In genomic region chr8:127392700-127393099, GRCm38 (mm10) we compare ENCODE assay signal across 33 mouse cellular contexts.
"Had no signal": no experiment of that assay in that cellular context is flagged by ENCODE, and none has a peak within 500 bp of the region (broad histone marks: within the 10 kb centered on the region; RNA-seq: fewer than 3 reads in every experiment).

No protein-coding gene starts in this region.

- H3K9me3 ChIP-seq: heart, embryonic 13.5 days; hindbrain, embryonic 15.5 days; intestine, embryonic 15.5 days; kidney, embryonic 15.5 days had no signal

- H3K4me3 ChIP-seq: heart, embryonic 10.5 days; heart, embryonic 12.5 days; heart, embryonic 13.5 days; heart, embryonic 15.5 days; hindbrain, embryonic 10.5 days; hindbrain, embryonic 12.5 days; hindbrain, embryonic 13.5 days; hindbrain, embryonic 15.5 days; intestine, embryonic 15.5 days; kidney, embryonic 15.5 days; layer of hippocampus, adult 2 months had no signal

- H3K27me3 ChIP-seq: heart, embryonic 12.5 days; heart, embryonic 13.5 days; heart, embryonic 15.5 days; hindbrain, embryonic 12.5 days; hindbrain, embryonic 13.5 days; hindbrain, embryonic 15.5 days; intestine, embryonic 15.5 days; kidney, embryonic 15.5 days had no signal

- DNase-seq: heart, postnatal 10 days; heart, postnatal 36 days; heart, postnatal 4 days; kidney, adult 11 months; kidney, adult 18-20 months; kidney, adult 2 months; kidney, adult 8-10 months; kidney, adult 9 months; kidney, postnatal 10 days; kidney, postnatal 14 days; kidney, postnatal 25 days; kidney, postnatal 36 days; kidney, postnatal 4 days; layer of hippocampus, postnatal 36 days had no signal

- H3K4me1 ChIP-seq: heart, embryonic 10.5 days; heart, embryonic 12.5 days; heart, embryonic 13.5 days; heart, embryonic 15.5 days; hindbrain, embryonic 10.5 days; hindbrain, embryonic 12.5 days; hindbrain, embryonic 13.5 days; hindbrain, embryonic 15.5 days; intestine, embryonic 15.5 days; kidney, embryonic 15.5 days had no signal

- ATAC-seq: hindbrain, embryonic 16.5 days; hindbrain, postnatal 0 days; inflammation-experienced regulatory T-cells, adult 6 months; intestine, embryonic 15.5 days; intestine, embryonic 16.5 days; intestine, postnatal 0 days had no signal

- H3K27ac ChIP-seq: heart, embryonic 10.5 days; heart, embryonic 13.5 days; heart, embryonic 15.5 days; hindbrain, embryonic 10.5 days; hindbrain, embryonic 12.5 days; hindbrain, embryonic 13.5 days; hindbrain, embryonic 14.5 days; hindbrain, embryonic 15.5 days; hindbrain, postnatal 0 days; intestine, embryonic 15.5 days; kidney, embryonic 15.5 days; kidney, postnatal 0 days; layer of hippocampus, adult 2 months had no signal

- H3K4me2 ChIP-seq: heart, embryonic 11.5 days; heart, embryonic 12.5 days; heart, embryonic 13.5 days; heart, embryonic 15.5 days; hindbrain, embryonic 12.5 days; hindbrain, embryonic 13.5 days; hindbrain, embryonic 14.5 days; hindbrain, embryonic 15.5 days; intestine, embryonic 15.5 days; kidney, embryonic 15.5 days had no signal

- H3K9ac ChIP-seq: heart, embryonic 12.5 days; heart, embryonic 13.5 days; heart, embryonic 15.5 days; hindbrain, embryonic 12.5 days; hindbrain, embryonic 13.5 days; hindbrain, embryonic 14.5 days; hindbrain, embryonic 15.5 days; intestine, embryonic 15.5 days; kidney, embryonic 15.5 days had no signal
